Comparison of ENCODE assay signal across 8 mouse cellular contexts in the genomic region with DNA sequence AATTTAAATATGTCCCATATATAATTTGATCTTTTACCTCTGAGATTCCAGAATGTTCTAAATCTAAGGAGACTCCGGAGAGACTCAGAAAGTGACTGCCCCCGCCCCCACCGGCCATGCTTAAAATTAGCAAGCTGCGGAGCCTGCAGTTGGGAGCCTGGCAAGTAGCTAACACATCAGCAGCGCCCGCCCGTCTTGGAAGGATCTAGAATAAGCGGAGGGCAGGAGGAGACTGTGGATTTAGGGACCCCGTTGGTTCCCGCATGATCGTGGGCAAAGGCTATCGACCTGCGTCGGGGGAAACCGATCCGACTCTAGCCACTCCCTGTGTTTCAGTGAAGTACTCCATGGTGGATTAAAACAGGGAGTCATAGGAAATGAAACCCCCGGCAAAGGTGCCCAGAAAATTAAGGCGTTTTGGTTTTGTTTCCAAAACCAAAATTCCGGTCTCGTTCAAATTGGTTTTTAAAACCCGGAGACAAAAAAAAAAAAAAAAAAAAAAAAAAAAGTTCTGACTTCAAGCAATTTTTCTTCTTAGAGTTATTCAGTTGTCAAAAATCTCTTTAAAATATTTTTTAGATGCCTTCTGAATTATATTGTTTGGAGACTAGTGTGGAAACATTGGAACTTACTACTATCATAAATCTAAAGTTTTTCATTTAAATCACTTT. TPM values are rescaled to one million over a fixed set of nuclear protein-coding genes. Genes with fewer than 3 reads are reported as not detected.
DNase-seq lines count a peak whose midpoint lies in the region; ATAC-seq and TF ChIP-seq lines count a peak whose summit lies in the region.
"Had no signal": no experiment of that assay in that cellular context is flagged by ENCODE, and none has a peak within 500 bp of the region (broad histone marks: within the 10 kb centered on the region; RNA-seq: fewer than 3 reads in every experiment).

No protein-coding gene starts in this region.

- no peaks in the 10 kb centered on the region for H3K27me3 ChIP-seq in testis, adult 2 months (ENCODE audit: control insufficient read depth, insufficient read depth, low read length)
- H3K27me3 ChIP-seq in forebrain, embryonic 16.5 days (replicated peaks; ENCODE audit: control insufficient read depth, insufficient read depth, low read length), result peaks cover 25% of the 10 kb centered on the region
- peaks cover 24% of the 10 kb centered on the region for H3K27me3 ChIP-seq in limb, embryonic 14.5 days (ENCODE audit: control insufficient read depth, insufficient read depth, low read length)

- TF ChIP-seq POLR2A in testis, adult 2 months (IDR thresholded peaks at IDR 0.05; ENCODE audit: control insufficient read depth, low read depth, low read length), result no peak
- no peak for TF ChIP-seq POLR2A in limb, embryonic 14.5 days (IDR thresholded peaks at IDR 0.05; ENCODE audit: borderline replicate concordance, extremely low read depth, insufficient read depth, insufficient read length)

- H3K9ac ChIP-seq in forebrain, embryonic 16.5 days (replicated peaks; ENCODE audit: low read depth, low read length), result no peak overlapping the region
- H3K9ac ChIP-seq in limb, embryonic 14.5 days (ENCODE audit: low read depth, low read length, severe bottlenecking), result no peak overlapping the region

- H3K4me3 ChIP-seq in testis, adult 2 months (ENCODE audit: control insufficient read depth, low read depth, low read length), result peak overlapping the region; percentile 63
- H3K4me3 ChIP-seq in forebrain, embryonic 16.5 days (replicated peaks; ENCODE audit: low read length), result peak overlapping the region; percentile 19; the same call in 1 of the 2 replicates
- peak overlapping the region; percentile 32 for H3K4me3 ChIP-seq in limb, embryonic 14.5 days (replicated peaks; ENCODE audit: low read length)
- H3K4me3 ChIP-seq: myocyte had no signal

- no peak for DNase-seq in testis, postnatal 14 days (ENCODE audit: low spot score)
- no peak for DNase-seq in limb, embryonic 14.5 days (ENCODE audit: low spot score)
- peak; percentile 26 for DNase-seq in right cerebral cortex, postnatal 14 days
- no peak for DNase-seq in c-Kit-positive CD71-positive TER-119-positive erythroid progenitor cells, embryonic 14.5 days (ENCODE audit: low spot score)
- DNase-seq in lung, postnatal 36 days, result no peak

- H3K9me3 ChIP-seq in forebrain, embryonic 16.5 days (ENCODE audit: control insufficient read depth, low read length), result no peaks in the 10 kb centered on the region
- no peaks in the 10 kb centered on the region for H3K9me3 ChIP-seq in limb, embryonic 14.5 days (ENCODE audit: control insufficient read depth, low read length)

- ATAC-seq in forebrain, embryonic 16.5 days, result no peak
- no peak for ATAC-seq in limb, embryonic 14.5 days (ENCODE audit: low FRiP score, low read depth)

- H3K4me1 ChIP-seq in testis, adult 2 months (ENCODE audit: control insufficient read depth, insufficient read depth, low read length), result peaks cover 3% of the 10 kb centered on the region; the same call in 1 of the 2 replicates
- peaks cover 14% of the 10 kb centered on the region for H3K4me1 ChIP-seq in forebrain, embryonic 16.5 days (replicated peaks; ENCODE audit: control insufficient read depth, insufficient read depth, low read length)
- H3K4me1 ChIP-seq in limb, embryonic 14.5 days (ENCODE audit: control insufficient read depth, insufficient read depth, low read length), result peaks cover 6% of the 10 kb centered on the region

- no peaks in the 10 kb centered on the region for H3K36me3 ChIP-seq in testis, adult 2 months (ENCODE audit: control insufficient read depth, insufficient read depth, low read length)
- H3K36me3 ChIP-seq in forebrain, embryonic 16.5 days (ENCODE audit: control insufficient read depth, insufficient read depth), result no peaks in the 10 kb centered on the region
- H3K36me3 ChIP-seq in limb, embryonic 14.5 days (ENCODE audit: control insufficient read depth, insufficient read depth, low read length), result no peaks in the 10 kb centered on the region

- peak overlapping the region; percentile 22 for H3K4me2 ChIP-seq in forebrain, embryonic 16.5 days (ENCODE audit: low read length)
- H3K4me2 ChIP-seq in limb, embryonic 14.5 days (replicated peaks; ENCODE audit: low read depth, low read length, severe bottlenecking), result peak overlapping the region; percentile 51

- 3% methylated on average over 21 of the region's 21 CpGs for WGBS in forebrain, embryonic 16.5 days
- under 1% methylated on average over 21 of the region's 21 CpGs for WGBS in limb, embryonic 14.5 days

- no peak overlapping the region for H3K27ac ChIP-seq in testis, adult 2 months (ENCODE audit: control insufficient read depth, insufficient read depth, low read depth, low read length)
- H3K27ac ChIP-seq in forebrain, embryonic 16.5 days (ENCODE audit: low read length), result no peak overlapping the region
- H3K27ac ChIP-seq in limb, embryonic 14.5 days (replicated peaks; ENCODE audit: low read depth, low read length), result no peak overlapping the region

- TF ChIP-seq CTCF in testis, adult 2 months (IDR thresholded peaks at IDR 0.05; ENCODE audit: control insufficient read depth, insufficient read depth, insufficient replicate concordance, low read depth, low read length), result no peak

RNA-seq across cellular contexts. Expression of a gene that starts 12.4 kb away (rescaled TPM):
- 2.0 and 2.6 TPM in 2 replicates for polyA plus RNA-seq in testis, adult 2 months (2012; rRNA removed)
- 3.2 and 5.2 TPM in 2 replicates for polyA plus RNA-seq in forebrain, embryonic 16.5 days (2015; fragmentation: Nextera tagmentation; extraction: Ambion mirVana)
- polyA plus RNA-seq in limb, embryonic 14.5 days (2012; rRNA removed), result 1.1 and 1.2 TPM in 2 replicates
- polyA plus RNA-seq in limb, embryonic 14.5 days (2014; fragmentation: Nextera tagmentation; extraction: Ambion mirVana), result 1.2 and 1.3 TPM in 2 replicates
